Mouse (Mus musculus) testis, adult 2 months (tissue): Measurements from ENCODE around the gene Sbds.
"Not testable (repeated sequence)": the region's sequence is repeated elsewhere in the genome, so short reads cannot be mapped to it uniquely, and the experiment has no call there.

Source experiments
- CTCF ChIP-seq: fragments of 200-500 bp; IDR thresholded peaks from 2 replicates; pipeline ENCODE4 v1.5.1; 2012; ENCODE audit warnings: low read depth, mild to moderate bottlenecking, inconsistent platforms, low read length, moderate library complexity; ENCODE audit not compliant: control insufficient read depth, insufficient read depth, insufficient replicate concordance
- POLR2A ChIP-seq: fragments of 200-500 bp; IDR thresholded peaks from 2 replicates; pipeline ENCODE4 v1.6.1; 2012; ENCODE audit warnings: low read depth, mild to moderate bottlenecking, inconsistent platforms, low read length, moderate library complexity; ENCODE audit not compliant: control insufficient read depth

- TF ChIP-seq CTCF, POLR2A: not testable (repeated sequence)
These were observed 632 bp upstream of the Sbds start for GRCm38 (mm10) chr5:130255799-130256525.
